8 mouse cellular contexts compared by ENCODE assay signal in genomic region chr13:8886185-8886560, GRCm38 (mm10). TPM values are rescaled to one million over a fixed set of nuclear protein-coding genes. Genes with fewer than 3 reads are reported as not detected.
DNase-seq lines count a peak whose midpoint lies in the region; ATAC-seq and TF ChIP-seq lines count a peak whose summit lies in the region.

No protein-coding gene starts in this region.

- no peaks in the 10 kb centered on the region; the same call in 1 of the 2 replicates for H3K79me2 ChIP-seq in MEL (ENCODE audit: control insufficient read depth, insufficient read depth, low read length, poor library complexity)

- no peak for TF ChIP-seq EP300 in MEL (IDR thresholded peaks at IDR 0.05; ENCODE audit: low read depth in 1 of 2, low read length in 2 of 2)

- no peak for ATAC-seq in heart, embryonic 16.5 days (replicated peaks; ENCODE audit: extremely low read depth, insufficient read depth, low FRiP score)

- peak overlapping the region; percentile 84 for H3K9ac ChIP-seq in heart, embryonic 16.5 days (ENCODE audit: low read length)
- H3K9ac ChIP-seq in MEL (ENCODE audit: control insufficient read depth, low read depth, low read length, poor library complexity, severe bottlenecking): peak overlapping the region; percentile 72

- no peak for TF ChIP-seq POLR2A in MEL (IDR thresholded peaks at IDR 0.05; ENCODE audit: control insufficient read depth in 1 of 2, insufficient read depth in 1 of 2, low read depth in 1 of 2, low read length in 2 of 2, poor library complexity in 1 of 2)

- no peaks in the 10 kb centered on the region for H3K9me3 ChIP-seq in heart, embryonic 16.5 days (replicated peaks; ENCODE audit: control insufficient read depth, low read length)
- no peaks in the 10 kb centered on the region for H3K9me3 ChIP-seq in MEL (replicated peaks; ENCODE audit: insufficient read depth, low read length)
- H3K9me3 ChIP-seq in hindbrain, embryonic 10.5 days: no peaks in the 10 kb centered on the region
- no peaks in the 10 kb centered on the region for H3K9me3 ChIP-seq in midbrain, embryonic 10.5 days (replicated peaks)

- peak overlapping the region; percentile 90 for H3K4me2 ChIP-seq in heart, embryonic 16.5 days (ENCODE audit: low read depth, low read length)

- 4% methylated on average over 9 of the region's 9 CpGs for WGBS in heart, embryonic 16.5 days
- WGBS in hindbrain, embryonic 10.5 days: 5% methylated on average over 9 of the region's 9 CpGs
- whole genome bisulfite sequencing in midbrain, embryonic 10.5 days: 7% methylated on average over 9 of the region's 9 CpGs

- peak overlapping the region; percentile 91 for H3K4me3 ChIP-seq in heart, embryonic 16.5 days (ENCODE audit: low read length)
- H3K4me3 ChIP-seq in MEL (ENCODE audit: control insufficient read depth in 1 of 2, insufficient read depth in 1 of 2, low read depth in 2 of 2, low read length in 2 of 2): peak overlapping the region; percentile 79 to 82
- H3K4me3 ChIP-seq in hindbrain, embryonic 10.5 days: peak overlapping the region; percentile 82
- H3K4me3 ChIP-seq in midbrain, embryonic 10.5 days: peak overlapping the region; percentile 79

- peak overlapping the region; percentile 87 for H3K27ac ChIP-seq in heart, embryonic 16.5 days (ENCODE audit: low read length)
- no peak overlapping the region for H3K27ac ChIP-seq in MEL (ENCODE audit: control insufficient read depth, low read depth, low read length)
- peak overlapping the region; percentile 99 for H3K27ac ChIP-seq in hindbrain, embryonic 10.5 days
- peak overlapping the region; percentile 99 for H3K27ac ChIP-seq in midbrain, embryonic 10.5 days (replicated peaks)

- peaks cover 8% of the 10 kb centered on the region; the same call in 1 of the 2 replicates for H3K4me1 ChIP-seq in heart, embryonic 16.5 days (ENCODE audit: control insufficient read depth, insufficient read depth, low read length)
- no peaks in the 10 kb centered on the region for H3K4me1 ChIP-seq in MEL (ENCODE audit: control insufficient read depth in 1 of 2, insufficient read depth in 2 of 2, low read length in 2 of 2)
- H3K4me1 ChIP-seq in hindbrain, embryonic 10.5 days (replicated peaks): peaks cover 19% of the 10 kb centered on the region
- peaks cover 20% of the 10 kb centered on the region for H3K4me1 ChIP-seq in midbrain, embryonic 10.5 days

- DNase-seq in heart, adult 9 months (ENCODE audit: low spot score in 2 of 2): no peak
- DNase-seq in MEL (ENCODE audit: low read depth, low spot score): no peak
- no peak for DNase-seq in hindbrain, embryonic 10.5 days (ENCODE audit: low spot score)
- no peak for DNase-seq in midbrain, embryonic 10.5 days (ENCODE audit: low spot score)
- no peak for DNase-seq in urinary bladder, postnatal 36 days (ENCODE audit: low spot score in 2 of 2)
- no peak for DNase-seq in left cerebral cortex, adult 11 months (ENCODE audit: low spot score)
- no peak for DNase-seq in adrenal gland, adult 2 months

- TF ChIP-seq CTCF in MEL (IDR thresholded peaks at IDR 0.05 in 2 of 3, conservative IDR thresholded peaks at IDR 0.05 in 1 of 3; ENCODE audit: control insufficient read depth in 1 of 3, insufficient read depth in 1 of 3, low read depth in 2 of 3, low read length in 3 of 3, poor library complexity in 1 of 3, severe bottlenecking in 1 of 3): no peak

- no peaks in the 10 kb centered on the region for H3K27me3 ChIP-seq in heart, embryonic 16.5 days (ENCODE audit: control insufficient read depth, insufficient read depth, low read length)
- H3K27me3 ChIP-seq in MEL (ENCODE audit: control insufficient read depth in 1 of 2, insufficient read depth in 2 of 2, low read length in 2 of 2): no peaks in the 10 kb centered on the region
- H3K27me3 ChIP-seq in hindbrain, embryonic 10.5 days (ENCODE audit: insufficient read depth, poor library complexity, severe bottlenecking): no peaks in the 10 kb centered on the region
- no peaks in the 10 kb centered on the region for H3K27me3 ChIP-seq in midbrain, embryonic 10.5 days (ENCODE audit: low read depth, poor library complexity, severe bottlenecking)

- TF ChIP-seq RAD21 in MEL (IDR thresholded peaks at IDR 0.05; ENCODE audit: low read depth, low read length): no peak

- H3K36me3 ChIP-seq in heart, embryonic 16.5 days (ENCODE audit: control insufficient read depth, insufficient read depth): peaks cover 11% of the 10 kb centered on the region
- H3K36me3 ChIP-seq in MEL (ENCODE audit: control insufficient read depth in 1 of 2, insufficient read depth in 2 of 2, low read length in 2 of 2): no peaks in the 10 kb centered on the region
- H3K36me3 ChIP-seq in hindbrain, embryonic 10.5 days: peaks cover 30% of the 10 kb centered on the region
- H3K36me3 ChIP-seq in midbrain, embryonic 10.5 days: peaks cover 28% of the 10 kb centered on the region

TF ChIP-seq in MEL, 35 proteins besides CTCF, POLR2A, EP300 and RAD21:
- TF ChIP-seq MAZ (IDR thresholded peaks at IDR 0.05; ENCODE audit: low read depth, low read length) (no peak), SIN3A (IDR thresholded peaks at IDR 0.05; ENCODE audit: low read length) (peak; percentile 37), JUND (IDR thresholded peaks at IDR 0.05; ENCODE audit: low read depth, low read length) (no peak), MAX (IDR thresholded peaks at IDR 0.05; ENCODE audit: low read length) (peak; percentile 71), CHD1 (IDR thresholded peaks at IDR 0.05; ENCODE audit: low read depth, low read length) (no peak), MXI1 (IDR thresholded peaks at IDR 0.05; ENCODE audit: low read depth, low read length) (peak; percentile 87)

RNA-seq across cellular contexts. Expression of gene Idi1, which starts 0.9 kb away (rescaled TPM):
- 40.1 and 49.2 TPM in 2 replicates for polyA plus RNA-seq in heart, embryonic 16.5 days (2015; fragmentation: Nextera tagmentation; extraction: Ambion mirVana)
- total RNA-seq in MEL (2012; rRNA removed): 19.9 and 22.1 TPM in 2 replicates
- polyA plus RNA-seq in MEL (2012; ENCODE audit: insufficient read depth in 1 of 2, insufficient read length in 2 of 2, low read depth in 1 of 2, low replicate concordance in 2 of 2, missing spikeins in 1 of 2): 10 to 100 TPM in 1 of 2 experiments, not detected in 1; 22.5 TPM
- polyA plus RNA-seq in hindbrain, embryonic 10.5 days (2016; fragmentation: Nextera tagmentation; extraction: Ambion mirVana): 122 and 154 TPM in 2 replicates
- 173 and 176 TPM in 2 replicates for polyA plus RNA-seq in midbrain, embryonic 10.5 days (2016; fragmentation: Nextera tagmentation; extraction: Ambion mirVana)
- total RNA-seq in adrenal gland, adult 2 months (2021): 100 to 1,000 TPM in 1 of 2 experiments, 10 to 100 TPM in 1; 70.8 to 157 TPM
- polyA plus RNA-seq in adrenal gland, adult 2 months (2012; rRNA removed): 7.1 and 10.4 TPM in 2 replicates

RNA-seq across cellular contexts. Expression of gene Wdr37, which starts 14.5 kb away (rescaled TPM):
- polyA plus RNA-seq in heart, embryonic 16.5 days (2015; fragmentation: Nextera tagmentation; extraction: Ambion mirVana): 18.7 and 20.6 TPM in 2 replicates
- total RNA-seq in MEL (2012; rRNA removed): 8.6 and 9.5 TPM in 2 replicates
- 10 to 100 TPM in 1 of 2 experiments, not detected in 1; 14.7 TPM for polyA plus RNA-seq in MEL (2012; ENCODE audit: insufficient read depth in 1 of 2, insufficient read length in 2 of 2, low read depth in 1 of 2, low replicate concordance in 2 of 2, missing spikeins in 1 of 2)
- 31.0 and 34.1 TPM in 2 replicates for polyA plus RNA-seq in hindbrain, embryonic 10.5 days (2016; fragmentation: Nextera tagmentation; extraction: Ambion mirVana)
- 34.2 and 41.7 TPM in 2 replicates for polyA plus RNA-seq in midbrain, embryonic 10.5 days (2016; fragmentation: Nextera tagmentation; extraction: Ambion mirVana)
- 10 to 100 TPM; 34.4 to 46.4 TPM for total RNA-seq in adrenal gland, adult 2 months (2021)
- polyA plus RNA-seq in adrenal gland, adult 2 months (2012; rRNA removed): 5.8 and 7.7 TPM in 2 replicates
